Mouse (Mus musculus): ENCODE data around the gene Faah. TPM values are rescaled to one million over a fixed set of nuclear protein-coding genes. Genes with fewer than 3 reads are reported as not detected.

Gene Faah
- polyA plus RNA-seq, 1 experiment from 2014 or later, result 7.0 TPM

GRCm38 (mm10) chr4:115943669-115944314, 73.9 kb downstream of the Faah start:
- peak; percentile 44; the same call in 1 of the 2 replicates for ATAC-seq

GRCm38 (mm10) chr4:115941242-115941820, 76.4 kb downstream of the Faah start:
- no peaks in the 10 kb centered on the region for H3K36me3 ChIP-seq (ENCODE audit: control insufficient read depth, insufficient read depth, low read length)
- 3% methylated on average over 9 of the region's 9 CpGs for WGBS
- no peaks in the 10 kb centered on the region for H3K4me1 ChIP-seq (ENCODE audit: control insufficient read depth, insufficient read depth, low read length)
- ATAC-seq (no peak), DNase-seq (ENCODE audit: low spot score) (no peak)
- no peak overlapping the region for H3K4me3 ChIP-seq (ENCODE audit: low read depth, low read length)
- H3K9ac ChIP-seq (ENCODE audit: low read length), result no peak overlapping the region
- H3K4me2 ChIP-seq (ENCODE audit: low read length), result no peak overlapping the region
- H3K27me3 ChIP-seq (replicated peaks; ENCODE audit: control insufficient read depth, insufficient read depth, low read length), result peaks cover 100% of the 10 kb centered on the region
- H3K27ac ChIP-seq (ENCODE audit: low read depth, low read length), result no peak overlapping the region
- no peaks in the 10 kb centered on the region for H3K9me3 ChIP-seq (replicated peaks; ENCODE audit: control insufficient read depth, low read length)

More at GRCm38 (mm10) chr4:115943669-115944314, 73.9 kb downstream of the Faah start:
- Histone ChIP-seq H3K27ac (ENCODE audit: low read depth, low read length) (no peak overlapping the region), H3K9ac (ENCODE audit: low read length) (no peak overlapping the region; the same call in 1 of the 2 replicates), H3K4me1 (ENCODE audit: control insufficient read depth, insufficient read depth, low read length) (no peaks in the 10 kb centered on the region), H3K36me3 (ENCODE audit: control insufficient read depth, insufficient read depth, low read length) (no peaks in the 10 kb centered on the region), H3K27me3 (replicated peaks; ENCODE audit: control insufficient read depth, insufficient read depth, low read length) (peaks cover 91% of the 10 kb centered on the region), H3K4me2 (ENCODE audit: low read length) (peak overlapping the region; percentile 28), H3K9me3 (replicated peaks; ENCODE audit: control insufficient read depth, low read length) (no peaks in the 10 kb centered on the region), H3K4me3 (ENCODE audit: low read depth, low read length) (no peak overlapping the region)
- WGBS, result 0% methylated on average over 40 of the region's 41 CpGs
- DNase-seq (ENCODE audit: low spot score), result no peak

- WGBS, result 2% methylated on average over 3 of the region's 3 CpGs
These were observed 77.0 kb downstream of the Faah start for GRCm38 (mm10) chr4:115940681-115941080.

GRCm38 (mm10) chr4:115939295-115940102, 78.2 kb downstream of the Faah start, which contains the start of gene Dmbx1:
Gene Dmbx1, minus strand, starts transcription at chr4:115939926.
- ATAC-seq, result peak; percentile 61

More at GRCm38 (mm10) chr4:115940681-115941080, 77.0 kb downstream of the Faah start:
- H3K36me3 ChIP-seq (ENCODE audit: control insufficient read depth, insufficient read depth, low read length), result no peaks in the 10 kb centered on the region
- H3K4me3 ChIP-seq (ENCODE audit: low read depth, low read length), result no peak overlapping the region
- DNase-seq (ENCODE audit: low spot score), result no peak
- H3K4me1 ChIP-seq (ENCODE audit: control insufficient read depth, insufficient read depth, low read length), result no peaks in the 10 kb centered on the region
- H3K4me2 ChIP-seq (ENCODE audit: low read length), result no peak overlapping the region
- peaks cover 100% of the 10 kb centered on the region for H3K27me3 ChIP-seq (replicated peaks; ENCODE audit: control insufficient read depth, insufficient read depth, low read length)
- ATAC-seq, result no peak
- no peak overlapping the region for H3K27ac ChIP-seq (ENCODE audit: low read depth, low read length)
- H3K9ac ChIP-seq (ENCODE audit: low read length), result no peak overlapping the region
- no peaks in the 10 kb centered on the region for H3K9me3 ChIP-seq (replicated peaks; ENCODE audit: control insufficient read depth, low read length)

GRCm38 (mm10) chr4:115938276-115939160, 79.2 kb downstream of the Faah start:
- DNase-seq (ENCODE audit: low spot score) (no peak), ATAC-seq (no peak)
- H3K4me3 ChIP-seq (ENCODE audit: low read depth, low read length), result no peak overlapping the region
- no peak overlapping the region for H3K9ac ChIP-seq (ENCODE audit: low read length)
- H3K4me2 ChIP-seq (ENCODE audit: low read length), result peak overlapping the region; percentile 46; the same call in 1 of the 2 replicates
- H3K27ac ChIP-seq (ENCODE audit: low read depth, low read length), result no peak overlapping the region
- WGBS, result under 1% methylated on average over 37 of the region's 37 CpGs
- no peaks in the 10 kb centered on the region for H3K4me1 ChIP-seq (ENCODE audit: control insufficient read depth, insufficient read depth, low read length)
- no peaks in the 10 kb centered on the region for H3K36me3 ChIP-seq (ENCODE audit: control insufficient read depth, insufficient read depth, low read length)
- no peaks in the 10 kb centered on the region for H3K9me3 ChIP-seq (replicated peaks; ENCODE audit: control insufficient read depth, low read length)
- H3K27me3 ChIP-seq (replicated peaks; ENCODE audit: control insufficient read depth, insufficient read depth, low read length), result peaks cover 95% of the 10 kb centered on the region

More at GRCm38 (mm10) chr4:115939295-115940102, 78.2 kb downstream of the Faah start, which contains the start of gene Dmbx1:
- H3K27me3 ChIP-seq (replicated peaks; ENCODE audit: control insufficient read depth, insufficient read depth, low read length), result peaks cover 95% of the 10 kb centered on the region
- no peak within 1 kb of the TSS for H3K27ac ChIP-seq (ENCODE audit: low read depth, low read length)
- peak within 1 kb of the TSS; percentile 46 for H3K4me2 ChIP-seq (ENCODE audit: low read length)
- H3K4me1 ChIP-seq (ENCODE audit: control insufficient read depth, insufficient read depth, low read length), result no peaks in the 10 kb centered on the region
- H3K4me3 ChIP-seq (ENCODE audit: low read depth, low read length), result peak within 1 kb of the TSS; percentile 20
- DNase-seq (ENCODE audit: low spot score), result no peak
- H3K9ac ChIP-seq (ENCODE audit: low read length), result no peak within 1 kb of the TSS
- H3K36me3 ChIP-seq (ENCODE audit: control insufficient read depth, insufficient read depth, low read length), result no peaks in the 10 kb centered on the region
- under 1% methylated on average over 71 of the region's 71 CpGs for WGBS
- H3K9me3 ChIP-seq (replicated peaks; ENCODE audit: control insufficient read depth, low read length), result no peaks in the 10 kb centered on the region

GRCm38 (mm10) chr4:115937061-115937976, 80.4 kb downstream of the Faah start:
- Histone ChIP-seq H3K4me2 (ENCODE audit: low read length) (no peak overlapping the region), H3K9ac (ENCODE audit: low read length) (no peak overlapping the region), H3K4me3 (ENCODE audit: low read depth, low read length) (no peak overlapping the region), H3K27me3 (replicated peaks; ENCODE audit: control insufficient read depth, insufficient read depth, low read length) (peaks cover 95% of the 10 kb centered on the region), H3K27ac (ENCODE audit: low read depth, low read length) (no peak overlapping the region), H3K4me1 (ENCODE audit: control insufficient read depth, insufficient read depth, low read length) (no peaks in the 10 kb centered on the region), H3K36me3 (ENCODE audit: control insufficient read depth, insufficient read depth, low read length) (no peaks in the 10 kb centered on the region), H3K9me3 (replicated peaks; ENCODE audit: control insufficient read depth, low read length) (no peaks in the 10 kb centered on the region)
- DNase-seq (ENCODE audit: low spot score) (no peak), ATAC-seq (no peak)
- WGBS, result 3% methylated on average over 19 of the region's 19 CpGs

GRCm38 (mm10) chr4:115936646-115937045, 81.1 kb downstream of the Faah start:
- Histone ChIP-seq H3K4me3 (ENCODE audit: low read depth, low read length) (no peak overlapping the region), H3K36me3 (ENCODE audit: control insufficient read depth, insufficient read depth, low read length) (no peaks in the 10 kb centered on the region), H3K9ac (ENCODE audit: low read length) (no peak overlapping the region), H3K4me2 (ENCODE audit: low read length) (no peak overlapping the region), H3K27me3 (replicated peaks; ENCODE audit: control insufficient read depth, insufficient read depth, low read length) (peaks cover 95% of the 10 kb centered on the region), H3K27ac (ENCODE audit: low read depth, low read length) (no peak overlapping the region), H3K9me3 (replicated peaks; ENCODE audit: control insufficient read depth, low read length) (no peaks in the 10 kb centered on the region), H3K4me1 (ENCODE audit: control insufficient read depth, insufficient read depth, low read length) (no peaks in the 10 kb centered on the region)
- ATAC-seq (no peak), DNase-seq (ENCODE audit: low spot score) (no peak)
- WGBS, result 3% methylated on average over 20 of the region's 20 CpGs
